Mouse (Mus musculus) hindbrain, embryonic 15.5 days (tissue): ENCODE data around the gene Kif23. TPM values are rescaled to one million over a fixed set of nuclear protein-coding genes. Genes with fewer than 3 reads are reported as not detected.

Experiments used
- ATAC-seq: fragments of 200-750 bp; cut with Nextera tagmentation; 2 replicates; pipeline ENCODE4 v1.8.0; 2017; ENCODE audit warnings: low read depth, moderate number of reproducible peaks, moderate TSS enrichment; ENCODE audit not compliant: low FRiP score
- H3K27ac ChIP-seq: fragments of 300-500 bp; sonication (generic); replicated peaks from 2 replicates; pipeline ENCODE4 v1.5.1; 2015; ENCODE audit warnings: mild to moderate bottlenecking, inconsistent platforms
- H3K27me3 ChIP-seq: fragments of 300-500 bp; sonication (generic); 2 replicates; pipeline ENCODE4 v1.6.1; 2015; ENCODE audit warnings: control low read depth, inconsistent platforms
- H3K36me3 ChIP-seq: fragments of 300-500 bp; sonication (generic); 2 replicates; pipeline ENCODE4 v1.6.1; 2015; ENCODE audit warnings: control low read depth, inconsistent platforms
- H3K4me1 ChIP-seq: fragments of 300-500 bp; sonication (generic); replicated peaks from 2 replicates; pipeline ENCODE4 v1.6.1; 2015; ENCODE audit warnings: control low read depth, inconsistent platforms
- H3K4me2 ChIP-seq: fragments of 300-500 bp; sonication (generic); 2 replicates; pipeline ENCODE4 v1.6.1; 2015; ENCODE audit warnings: moderate library complexity, mild to moderate bottlenecking, inconsistent platforms
- H3K4me3 ChIP-seq: fragments of 300-500 bp; sonication (generic); 2 replicates; pipeline ENCODE4 v1.5.1; 2015; ENCODE audit warnings: mild to moderate bottlenecking, inconsistent platforms
- H3K9ac ChIP-seq: fragments of 300-500 bp; sonication (generic); 2 replicates; pipeline ENCODE4 v1.6.1; 2015; ENCODE audit warnings: inconsistent platforms
- H3K9me3 ChIP-seq: fragments of 300-500 bp; sonication (generic); 2 replicates; pipeline ENCODE4 v1.6.1; 2016; ENCODE audit warnings: control low read depth, inconsistent platforms
- WGBS: fragments of 180-500 bp; shearing (Covaris S2); methylation state at CpG from one replicate; pipeline ENCODE4 v1.1.7; 2015; 5-methylcytosine and 5-hydroxymethylcytosine counted together
- polyA plus RNA-seq: library from polyadenylated mRNA; unstranded; fragments of >200 nt; fragmentation: Nextera tagmentation; extraction: Ambion mirVana; gene quantifications from 2 replicates; pipeline ENCODE4 v1.2.1, GENCODE M21; 2015

Gene Kif23
- polyA plus RNA-seq, 1 experiment from 2014 or later, result 20.4 TPM

DNA sequence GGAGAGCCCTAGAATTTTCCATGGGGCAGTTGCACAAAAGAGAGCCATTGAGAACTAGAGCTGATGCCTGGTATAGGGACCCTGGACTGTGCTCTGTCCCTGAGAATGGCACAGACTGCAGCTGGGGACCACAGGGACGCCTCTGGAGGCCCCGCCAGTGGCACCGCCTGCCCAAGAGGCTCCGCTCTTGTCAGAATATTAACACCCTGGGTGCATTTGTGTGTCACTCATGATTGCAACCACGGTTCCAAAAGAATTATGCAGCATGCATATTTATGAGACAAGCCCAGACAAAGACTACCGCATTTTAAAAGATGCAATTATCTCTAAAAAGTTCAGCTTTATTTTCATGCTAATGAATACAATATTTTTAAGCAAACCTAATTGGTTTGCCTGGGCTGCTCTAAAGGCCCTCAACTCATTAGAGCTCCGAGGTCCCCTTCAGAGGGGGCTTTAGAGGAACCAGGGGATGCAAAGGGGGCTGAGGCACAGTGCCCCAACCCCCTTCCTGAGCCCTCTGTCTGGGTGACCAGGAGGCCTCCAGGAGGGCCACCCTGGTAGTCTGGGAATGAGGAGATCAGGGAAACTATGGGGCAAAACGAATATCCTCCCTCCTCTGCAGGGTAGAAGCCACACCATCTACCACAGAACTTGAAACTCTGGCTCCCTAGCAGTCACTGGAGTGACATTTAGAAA, 74.2 kb downstream of the Kif23 start:
- Histone ChIP-seq H3K27me3 (0 out of 2 replicates have a peak, but pooled peaks cover 2% of the 10 kb centered on the region), H3K27ac (peak overlapping the region; percentile 59), H3K4me2 (no peak overlapping the region), H3K9ac (no peak overlapping the region), H3K4me1 (peaks cover 44% of the 10 kb centered on the region), H3K36me3 (no peaks in the 10 kb centered on the region), H3K4me3 (no peak overlapping the region), H3K9me3 (no peaks in the 10 kb centered on the region)
- WGBS, result 14% methylated on average over 8 of the region's 8 CpGs
- peak; percentile 63 for ATAC-seq

DNA sequence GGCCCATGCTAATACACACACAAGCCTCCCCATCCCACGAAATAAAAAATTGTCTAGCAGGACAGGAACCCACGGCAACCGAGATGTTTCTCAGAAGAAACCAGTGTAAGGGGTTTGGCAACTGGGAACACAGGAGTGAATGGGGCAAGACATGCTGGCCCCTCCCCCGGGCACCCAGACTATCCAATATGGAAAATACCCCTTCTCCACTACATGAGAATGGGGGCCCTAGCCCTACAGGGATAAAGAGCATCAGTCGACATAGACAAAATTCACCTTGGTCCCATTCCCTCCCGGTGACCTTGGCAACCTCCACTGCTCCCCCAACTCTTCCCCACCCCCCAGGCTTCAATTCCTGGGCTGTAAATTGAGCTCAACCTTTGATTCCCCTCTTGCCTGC, 74.7 kb downstream of the Kif23 start:
- H3K4me2 ChIP-seq, result no peak overlapping the region
- WGBS, result 15% methylated on average over 6 of the region's 6 CpGs
- H3K9ac ChIP-seq, result no peak overlapping the region
- 0 out of 2 replicates have a peak, but pooled peaks cover 2% of the 10 kb centered on the region for H3K27me3 ChIP-seq
- H3K36me3 ChIP-seq, result no peaks in the 10 kb centered on the region
- H3K4me1 ChIP-seq, result peaks cover 42% of the 10 kb centered on the region
- H3K4me3 ChIP-seq, result no peak overlapping the region
- no peaks in the 10 kb centered on the region for H3K9me3 ChIP-seq
- ATAC-seq, result peak; percentile 19; the same call in 1 of the 2 replicates
- peak overlapping the region; percentile 59 for H3K27ac ChIP-seq

DNA sequence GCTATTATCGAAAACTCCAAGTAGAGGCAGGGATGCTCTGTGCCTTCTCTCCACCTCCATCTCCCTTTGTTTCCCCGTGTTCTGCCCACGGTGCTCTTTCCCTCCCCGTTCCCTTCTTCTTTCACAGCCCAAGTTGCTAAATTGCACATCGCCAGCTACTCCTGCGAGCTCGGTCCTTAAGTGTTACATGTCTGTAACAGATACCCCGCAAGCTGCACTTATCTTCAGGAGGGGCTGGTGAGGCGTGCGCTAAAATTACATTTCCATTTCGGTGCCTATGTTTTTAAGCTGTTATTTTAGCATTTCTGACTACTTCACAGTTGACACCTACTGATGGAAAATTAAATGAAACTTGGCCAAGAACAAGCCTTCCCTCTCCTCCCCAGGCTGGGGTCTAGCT, 78.9 kb downstream of the Kif23 start:
- 71% methylated on average over 11 of the region's 11 CpGs for WGBS
- peaks cover 20% of the 10 kb centered on the region for H3K4me1 ChIP-seq
- no peak overlapping the region for H3K4me2 ChIP-seq
- no peaks in the 10 kb centered on the region for H3K9me3 ChIP-seq
- H3K4me3 ChIP-seq, result no peak overlapping the region
- 0 out of 2 replicates have a peak, but pooled peaks cover 2% of the 10 kb centered on the region for H3K27me3 ChIP-seq
- no peak overlapping the region for H3K27ac ChIP-seq
- no peak for ATAC-seq
- no peak overlapping the region for H3K9ac ChIP-seq
- H3K36me3 ChIP-seq, result no peaks in the 10 kb centered on the region

Other genes starting within 250 kb of the Kif23 start
- 942 and 984 TPM in 2 replicates for gene Rplp1, start 32.2 kb downstream of the Kif23 start, polyA plus RNA-seq
- 0.18 and 0.26 TPM in 2 replicates for gene Paqr5, start 80.1 kb upstream of the Kif23 start, polyA plus RNA-seq
- gene Glce, start 175.9 kb upstream of the Kif23 start, polyA plus RNA-seq, result 18.9 and 23.0 TPM in 2 replicates